Mouse (Mus musculus): ENCODE measurements at regions not wholly inside any gene's neighbourhood (a gene's known extent, or its start where the extent isn't known, plus 50 kb on each side); places are given as distances from the start of the nearest gene placed in this dataset.

DNA sequence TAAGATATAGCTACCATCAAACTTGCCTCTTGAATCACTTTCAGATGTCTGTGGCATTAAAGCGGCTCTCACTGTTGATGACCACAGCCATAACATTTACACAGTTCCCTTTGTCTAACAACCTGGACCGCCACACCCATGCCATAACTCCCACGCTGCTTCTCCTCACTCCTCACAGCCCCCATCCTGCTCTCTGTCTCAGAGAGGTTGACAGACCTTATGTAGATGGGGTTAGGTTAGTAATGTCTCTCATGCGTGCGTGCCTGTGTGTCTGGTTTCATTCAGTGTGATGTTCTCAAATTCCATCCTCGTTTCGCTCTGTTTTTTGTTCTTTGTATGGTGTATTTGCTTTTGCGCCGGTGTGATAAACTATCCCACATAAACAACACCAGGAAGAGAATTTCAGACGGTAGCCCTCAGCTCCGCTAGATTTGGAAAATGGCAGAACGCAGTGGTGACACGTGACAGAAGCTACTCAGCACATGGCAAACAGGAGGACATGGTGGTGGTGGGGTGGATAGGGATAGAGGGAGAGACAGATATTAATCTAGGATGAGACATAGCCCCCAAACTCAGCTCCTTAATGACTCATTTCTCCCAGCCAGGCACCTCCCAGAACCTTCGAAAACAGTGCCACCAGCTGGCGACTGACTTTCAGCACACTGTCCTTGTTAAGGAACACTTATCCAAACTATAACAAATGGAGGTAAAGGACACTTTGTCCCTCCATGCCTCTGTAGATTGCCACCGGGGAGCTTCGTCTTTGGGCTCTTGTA lies 314.9 kb downstream of the Gm49356 start:
- H3K27me3 ChIP-seq (ENCODE audit: insufficient read depth, low read length): peaks cover 60% of the 10 kb centered on the region
- H3K4me1 ChIP-seq (ENCODE audit: insufficient read depth, low read depth, low read length): peaks cover 3% of the 10 kb centered on the region; the same call in 1 of the 2 replicates
- H3K4me3 ChIP-seq (ENCODE audit: low read depth, low read length): no peak overlapping the region
- no peaks in the 10 kb centered on the region for H3K9me3 ChIP-seq (replicated peaks)
- ATAC-seq (ENCODE audit: extremely low read depth, insufficient number of reproducible peaks, low FRiP score, poor library complexity, severe bottlenecking): no peak
- TF ChIP-seq GATA1 (IDR thresholded peaks at IDR 0.05; ENCODE audit: borderline replicate concordance, low read length) (no peak), CTCF (IDR thresholded peaks at IDR 0.05; ENCODE audit: low read depth, low read length) (no peak), TAL1 (conservative IDR thresholded peaks at IDR 0.05; ENCODE audit: low read depth, low read length) (no peak)
- no peak for DNase-seq (ENCODE audit: low spot score)
- no peaks in the 10 kb centered on the region for H3K36me3 ChIP-seq (replicated peaks)

DNA sequence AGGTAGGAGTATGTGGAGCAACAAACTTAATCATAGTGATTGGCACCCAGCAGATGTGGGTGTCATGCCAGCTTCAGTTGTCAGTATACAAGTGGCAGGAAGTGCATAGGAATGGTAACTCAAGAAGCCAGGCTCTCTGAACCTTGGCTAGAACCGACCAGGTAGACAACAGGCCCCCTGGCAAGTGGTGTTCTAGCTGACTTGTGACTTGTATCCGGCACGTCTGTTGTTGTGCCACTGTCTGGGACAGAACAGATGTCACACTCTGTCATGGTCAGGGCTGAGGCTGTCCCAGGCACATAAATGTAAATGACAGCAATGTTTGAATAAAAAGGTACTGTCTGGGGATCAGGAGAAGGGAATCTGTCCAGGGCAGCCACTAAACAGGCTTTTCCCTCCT lies 316.0 kb downstream of the Gm49356 start:
- TF ChIP-seq POLR2AphosphoS5 (IDR thresholded peaks at IDR 0.05; ENCODE audit: insufficient replicate concordance, low read depth, low read length) (no peak), GATA1 (IDR thresholded peaks at IDR 0.05; ENCODE audit: borderline replicate concordance, low read length) (no peak), CTCF (IDR thresholded peaks at IDR 0.05; ENCODE audit: low read depth, low read length) (no peak), TAL1 (conservative IDR thresholded peaks at IDR 0.05; ENCODE audit: low read depth, low read length) (no peak), GATA2 (IDR thresholded peaks at IDR 0.05; ENCODE audit: borderline replicate concordance, low read depth, low read length) (no peak)
- no peak for ATAC-seq (ENCODE audit: extremely low read depth, insufficient number of reproducible peaks, low FRiP score, poor library complexity, severe bottlenecking)

DNA sequence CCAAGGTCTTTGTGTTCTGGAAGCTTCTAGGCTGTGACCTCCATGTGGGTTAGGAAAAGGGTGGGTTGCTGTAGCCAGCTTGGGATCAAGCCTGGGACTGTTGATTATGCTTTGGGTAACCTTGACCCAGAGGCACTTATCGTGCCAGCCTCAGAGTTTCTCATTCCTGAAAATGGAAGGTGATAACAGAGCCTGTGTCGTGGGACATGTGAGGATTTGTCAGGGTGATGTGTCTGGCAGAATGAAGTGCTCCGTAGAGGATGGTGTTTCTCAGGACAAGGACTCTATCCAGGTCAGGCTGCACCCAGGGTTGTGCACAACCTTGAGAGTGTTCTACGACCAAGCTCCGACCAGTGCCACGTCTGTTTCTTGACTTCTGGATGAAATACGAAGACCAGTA lies 316.4 kb downstream of the Gm49356 start:
- ATAC-seq (ENCODE audit: extremely low read depth, insufficient number of reproducible peaks, low FRiP score, poor library complexity, severe bottlenecking) (no peak), DNase-seq (ENCODE audit: low spot score) (no peak)
- H3K4me1 ChIP-seq (ENCODE audit: insufficient read depth, low read depth, low read length): peaks cover 3% of the 10 kb centered on the region; the same call in 1 of the 2 replicates
- no peaks in the 10 kb centered on the region for H3K36me3 ChIP-seq (replicated peaks)
- H3K27me3 ChIP-seq (ENCODE audit: insufficient read depth, low read length): peaks cover 50% of the 10 kb centered on the region
- no peak overlapping the region for H3K4me3 ChIP-seq (ENCODE audit: low read depth, low read length)
- no peaks in the 10 kb centered on the region for H3K9me3 ChIP-seq (replicated peaks)
- TF ChIP-seq CTCF (IDR thresholded peaks at IDR 0.05; ENCODE audit: low read depth, low read length) (no peak), TAL1 (conservative IDR thresholded peaks at IDR 0.05; ENCODE audit: low read depth, low read length) (no peak), GATA2 (IDR thresholded peaks at IDR 0.05; ENCODE audit: borderline replicate concordance, low read depth, low read length) (no peak), GATA1 (IDR thresholded peaks at IDR 0.05; ENCODE audit: borderline replicate concordance, low read length) (no peak), POLR2AphosphoS5 (IDR thresholded peaks at IDR 0.05; ENCODE audit: insufficient replicate concordance, low read depth, low read length) (no peak)

More for the DNA sequence above, 316.0 kb downstream of the Gm49356 start:
- Histone ChIP-seq H3K4me1 (ENCODE audit: insufficient read depth, low read depth, low read length) (peaks cover 3% of the 10 kb centered on the region; the same call in 1 of the 2 replicates), H3K27me3 (ENCODE audit: insufficient read depth, low read length) (peaks cover 52% of the 10 kb centered on the region), H3K4me3 (ENCODE audit: low read depth, low read length) (no peak overlapping the region), H3K9me3 (replicated peaks) (no peaks in the 10 kb centered on the region), H3K36me3 (replicated peaks) (no peaks in the 10 kb centered on the region)
- DNase-seq (ENCODE audit: low spot score): no peak

DNA sequence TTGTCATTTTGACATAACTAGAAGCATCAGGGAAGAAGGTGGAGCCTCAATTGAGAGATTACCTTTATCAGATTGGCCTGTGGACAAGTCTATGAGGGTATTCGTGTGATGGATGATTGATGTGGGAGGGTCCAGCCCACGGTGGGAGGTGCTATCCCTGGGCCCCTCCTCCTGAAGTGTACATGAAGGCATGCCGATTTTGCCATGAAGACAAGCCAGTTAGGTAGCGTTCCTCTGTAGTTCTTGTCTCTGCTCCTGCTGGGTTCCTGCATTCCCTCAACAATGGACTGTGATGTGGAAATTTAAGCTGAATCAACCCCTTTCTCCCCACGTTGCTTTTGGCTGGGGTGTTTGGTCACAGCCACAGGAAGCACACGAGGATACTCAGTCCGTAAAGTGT lies 317.5 kb downstream of the Gm49356 start:
- Histone ChIP-seq H3K4me1 (ENCODE audit: insufficient read depth, low read depth, low read length) (peaks cover 3% of the 10 kb centered on the region; the same call in 1 of the 2 replicates), H3K36me3 (replicated peaks) (no peaks in the 10 kb centered on the region), H3K27me3 (ENCODE audit: insufficient read depth, low read length) (peaks cover 41% of the 10 kb centered on the region), H3K4me3 (ENCODE audit: low read depth, low read length) (no peak overlapping the region), H3K9me3 (replicated peaks) (no peaks in the 10 kb centered on the region)
- TF ChIP-seq GATA2 (IDR thresholded peaks at IDR 0.05; ENCODE audit: borderline replicate concordance, low read depth, low read length) (no peak), CTCF (IDR thresholded peaks at IDR 0.05; ENCODE audit: low read depth, low read length) (no peak), TAL1 (conservative IDR thresholded peaks at IDR 0.05; ENCODE audit: low read depth, low read length) (no peak)
- ATAC-seq (ENCODE audit: extremely low read depth, insufficient number of reproducible peaks, low FRiP score, poor library complexity, severe bottlenecking): no peak
- no peak for DNase-seq (ENCODE audit: low spot score)

DNA sequence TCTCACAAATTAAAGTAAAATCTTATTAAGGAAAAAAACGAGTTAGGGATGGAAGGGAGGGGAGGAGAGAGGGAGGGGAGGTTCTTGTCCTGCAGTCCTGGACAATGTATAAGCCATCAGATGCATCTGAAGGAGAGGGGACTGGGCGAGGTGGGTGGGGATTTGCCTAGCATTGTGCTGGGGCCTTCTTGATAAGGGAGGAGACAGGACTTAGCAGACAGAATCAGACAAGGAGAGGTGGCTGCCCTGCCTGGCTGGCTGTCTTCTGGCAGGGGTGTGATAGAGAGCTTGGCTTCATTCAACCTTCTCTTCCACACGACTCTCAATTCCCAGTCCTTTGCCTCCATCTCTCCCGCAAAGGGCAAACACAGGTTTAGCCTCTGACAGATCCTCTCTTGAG lies 318.9 kb downstream of the Gm49356 start:
- no peaks in the 10 kb centered on the region for H3K9me3 ChIP-seq (replicated peaks)
- no peak overlapping the region for H3K4me3 ChIP-seq (ENCODE audit: low read depth, low read length)
- ATAC-seq (ENCODE audit: extremely low read depth, insufficient number of reproducible peaks, low FRiP score, poor library complexity, severe bottlenecking) (no peak), DNase-seq (ENCODE audit: low spot score) (no peak)
- no peaks in the 10 kb centered on the region; the same call in 1 of the 2 replicates for H3K4me1 ChIP-seq (ENCODE audit: insufficient read depth, low read depth, low read length)
- H3K36me3 ChIP-seq (replicated peaks): no peaks in the 10 kb centered on the region
- TF ChIP-seq TAL1 (conservative IDR thresholded peaks at IDR 0.05; ENCODE audit: low read depth, low read length) (no peak), CTCF (IDR thresholded peaks at IDR 0.05; ENCODE audit: low read depth, low read length) (no peak), GATA1 (IDR thresholded peaks at IDR 0.05; ENCODE audit: borderline replicate concordance, low read length) (no peak)
- H3K27me3 ChIP-seq (ENCODE audit: insufficient read depth, low read length): peaks cover 36% of the 10 kb centered on the region

DNA sequence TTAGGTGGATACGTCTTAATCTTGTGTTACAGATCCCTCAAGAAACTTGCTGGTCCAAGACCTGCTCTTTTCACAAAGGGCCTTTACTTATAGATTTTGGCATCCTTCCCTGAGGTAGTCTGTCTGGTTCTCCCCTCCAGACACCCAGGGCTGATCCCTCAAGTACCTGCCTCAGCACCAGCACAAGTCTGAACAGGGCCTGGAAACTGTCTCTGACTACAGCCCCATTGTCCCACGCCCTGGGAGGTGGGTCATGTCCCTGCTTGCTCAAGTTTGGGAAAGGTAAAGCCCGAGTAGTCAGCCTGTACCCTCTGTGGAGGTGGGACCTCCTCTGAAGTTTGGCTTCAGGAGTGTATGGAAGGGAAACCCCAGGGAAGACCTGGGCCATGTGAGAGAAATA lies 323.3 kb downstream of the Gm49356 start:
- Histone ChIP-seq H3K36me3 (replicated peaks) (no peaks in the 10 kb centered on the region), H3K9me3 (replicated peaks) (no peaks in the 10 kb centered on the region), H3K4me3 (ENCODE audit: low read depth, low read length) (no peak overlapping the region), H3K27me3 (ENCODE audit: insufficient read depth, low read length) (peaks cover 7% of the 10 kb centered on the region), H3K4me1 (ENCODE audit: insufficient read depth, low read depth, low read length) (no peaks in the 10 kb centered on the region; the same call in 1 of the 2 replicates)
- no peak for TF ChIP-seq CTCF (IDR thresholded peaks at IDR 0.05; ENCODE audit: low read depth, low read length)
- TF ChIP-seq GATA2 (IDR thresholded peaks at IDR 0.05; ENCODE audit: borderline replicate concordance, low read depth, low read length): no peak
- TF ChIP-seq POLR2AphosphoS5 (IDR thresholded peaks at IDR 0.05; ENCODE audit: insufficient replicate concordance, low read depth, low read length): no peak
- TF ChIP-seq GATA1 (IDR thresholded peaks at IDR 0.05; ENCODE audit: borderline replicate concordance, low read length): no peak
- TF ChIP-seq TAL1 (conservative IDR thresholded peaks at IDR 0.05; ENCODE audit: low read depth, low read length): no peak
- ATAC-seq (ENCODE audit: extremely low read depth, insufficient number of reproducible peaks, low FRiP score, poor library complexity, severe bottlenecking): no peak
- DNase-seq (ENCODE audit: low spot score): no peak
